Mouse (Mus musculus) ovary, postnatal 14 days (tissue): Measurements from ENCODE around the gene Rac2.

Source experiments
- DNase-seq: peaks from one replicate; pipeline ENCODE4 v3.0.0; 2022; ENCODE audit warnings: low spot score

Rac2 gene

GRCm38 (mm10) chr15:78521331-78521730 lies 51.3 kb downstream of the Rac2 start:
- DNase-seq, result no peak

- DNase-seq, result no peak
These were observed 52.4 kb downstream of the Rac2 start for GRCm38 (mm10) chr15:78520112-78520715.

- no peak for DNase-seq
These were observed 54.4 kb downstream of the Rac2 start for GRCm38 (mm10) chr15:78518221-78518620.

GRCm38 (mm10) chr15:78515759-78516158 lies 56.8 kb downstream of the Rac2 start:
- DNase-seq, result no peak

- DNase-seq, result peak; percentile 73
These were observed 58.0 kb downstream of the Rac2 start for GRCm38 (mm10) chr15:78514393-78515146.

- DNase-seq, result no peak
These were observed 59.6 kb downstream of the Rac2 start for GRCm38 (mm10) chr15:78513019-78513418.

- DNase-seq, result no peak
These were observed 60.6 kb downstream of the Rac2 start for GRCm38 (mm10) chr15:78511951-78512350.

- DNase-seq, result no peak
These were observed 61.8 kb downstream of the Rac2 start for GRCm38 (mm10) chr15:78510736-78511135.

- DNase-seq, result no peak
These were observed 62.4 kb downstream of the Rac2 start for GRCm38 (mm10) chr15:78510121-78510576.

- no peak for DNase-seq
These were observed 63.2 kb downstream of the Rac2 start for GRCm38 (mm10) chr15:78509297-78509899.
